Comparison of ENCODE assay signal across 24 mouse cellular contexts in the genomic region with DNA sequence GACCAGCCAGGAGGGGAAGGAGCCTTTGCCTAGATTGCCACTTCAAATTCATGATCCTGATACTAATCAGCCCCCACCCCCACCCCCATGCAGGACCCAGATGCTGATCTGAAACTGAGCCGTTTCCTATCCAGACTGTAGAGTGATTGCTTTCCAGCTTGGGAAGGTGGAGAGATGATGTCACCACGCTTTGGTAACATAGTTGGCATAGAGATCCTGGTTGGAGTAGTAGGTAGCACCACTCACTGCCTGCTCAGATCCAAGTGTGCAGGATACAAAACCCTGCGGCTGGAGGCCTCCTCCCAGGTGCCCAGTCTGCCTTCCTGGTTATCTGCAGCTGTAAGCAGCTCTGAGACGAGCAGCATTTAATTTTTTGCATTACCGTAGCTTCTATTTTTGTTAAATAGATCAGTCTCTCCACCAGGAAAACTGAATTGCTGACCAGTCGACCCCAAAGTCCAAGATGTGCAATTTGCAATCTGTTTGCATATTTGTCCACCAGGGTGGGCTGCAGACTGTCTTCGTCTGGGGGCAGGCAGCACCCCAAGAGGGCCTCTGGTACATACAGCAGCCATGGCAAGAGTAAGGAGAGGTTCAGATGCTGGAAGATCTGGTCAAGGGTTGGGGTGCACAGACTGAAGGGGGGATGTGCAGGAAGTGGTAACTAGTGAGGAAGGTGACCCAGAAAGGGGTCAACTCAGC.
A peak's percentile ranks its signal among the peaks of the same experiment; 100 is the strongest.
DNase-seq lines count a peak whose midpoint lies in the region; ATAC-seq and TF ChIP-seq lines count a peak whose summit lies in the region.
"Had no signal": no experiment of that assay in that cellular context is flagged by ENCODE, and none has a peak within 500 bp of the region (broad histone marks: within the 10 kb centered on the region; RNA-seq: fewer than 3 reads in every experiment).

No protein-coding gene starts in this region.

- 0 out of 2 replicates have a peak, but pooled peaks have one; percentile 10 for TF ChIP-seq CTCF in heart, postnatal 0 days (IDR thresholded peaks at IDR 0.05; ENCODE audit: low read depth)
- TF ChIP-seq CTCF in midbrain, postnatal 0 days (IDR thresholded peaks at IDR 0.05) = peak; percentile 57

- no peak overlapping the region for H3K4me2 ChIP-seq in heart, postnatal 0 days (ENCODE audit: low read depth, low read length)
- H3K4me2 ChIP-seq in midbrain, postnatal 0 days (ENCODE audit: low read depth, low read length, poor library complexity, severe bottlenecking) = no peak overlapping the region
- no peak overlapping the region for H3K4me2 ChIP-seq in midbrain, embryonic 14.5 days (ENCODE audit: low read length)
- H3K4me2 ChIP-seq: embryonic facial prominence, embryonic 15.5 days; forebrain, embryonic 12.5 days; kidney, embryonic 15.5 days; liver, embryonic 13.5 days; midbrain, embryonic 12.5 days had no signal

- H3K36me3 ChIP-seq in heart, postnatal 0 days (replicated peaks; ENCODE audit: control insufficient read depth, insufficient read depth, low read length) = no peaks in the 10 kb centered on the region
- H3K36me3 ChIP-seq in midbrain, postnatal 0 days (ENCODE audit: insufficient read depth, low read length) = no peaks in the 10 kb centered on the region
- H3K36me3 ChIP-seq in midbrain, embryonic 14.5 days (ENCODE audit: control insufficient read depth, insufficient read depth, low read length) = no peaks in the 10 kb centered on the region
- H3K36me3 ChIP-seq: embryonic facial prominence, embryonic 10.5 days; embryonic facial prominence, embryonic 15.5 days; forebrain, embryonic 12.5 days; kidney, embryonic 15.5 days; liver, embryonic 13.5 days; midbrain, embryonic 12.5 days had no signal

- H3K27me3 ChIP-seq in heart, postnatal 0 days (ENCODE audit: control insufficient read depth, insufficient read depth, low read length) = 0 out of 2 replicates have a peak, but pooled peaks cover 3% of the 10 kb centered on the region
- no peaks in the 10 kb centered on the region for H3K27me3 ChIP-seq in midbrain, postnatal 0 days (ENCODE audit: insufficient read depth, low read length)
- no peaks in the 10 kb centered on the region for H3K27me3 ChIP-seq in midbrain, embryonic 14.5 days (ENCODE audit: control insufficient read depth, insufficient read depth, low read length)
- H3K27me3 ChIP-seq: embryonic facial prominence, embryonic 15.5 days; forebrain, embryonic 12.5 days; kidney, embryonic 15.5 days; liver, embryonic 13.5 days; midbrain, embryonic 12.5 days had no signal

- DNase-seq in heart, postnatal 0 days (ENCODE audit: low spot score) = no peak
- DNase-seq in heart, adult 8-10 months (ENCODE audit: low spot score) = no peak
- DNase-seq in layer of hippocampus, adult 9-11 months = peak; percentile 46
- no peak for DNase-seq in layer of hippocampus, adult 11-12 months (ENCODE audit: low spot score)
- DNase-seq in midbrain, postnatal 0 days (ENCODE audit: low spot score) = no peak
- DNase-seq in midbrain, embryonic 14.5 days = no peak
- no peak for DNase-seq in cerebellum, adult 8-10 months
- DNase-seq: adrenal gland, adult 2 months; adrenal gland, postnatal 36 days; cerebellum, adult 2 months; cerebellum, postnatal 25 days; gastrocnemius, postnatal 10 days; kidney, adult 11 months; kidney, postnatal 36 days; liver, embryonic 13.5 days; lung, adult 2 months; lung, postnatal 36 days had no signal

- no peak overlapping the region for H3K27ac ChIP-seq in heart, postnatal 0 days (ENCODE audit: low read depth)
- H3K27ac ChIP-seq in midbrain, postnatal 0 days (ENCODE audit: low read depth, low read length) = peak overlapping the region; percentile 18; the same call in 1 of the 2 replicates
- H3K27ac ChIP-seq in midbrain, embryonic 14.5 days (replicated peaks; ENCODE audit: low read depth, low read length) = no peak overlapping the region
- H3K27ac ChIP-seq: embryonic facial prominence, embryonic 10.5 days; embryonic facial prominence, embryonic 15.5 days; forebrain, embryonic 12.5 days; kidney, embryonic 15.5 days; liver, embryonic 13.5 days; midbrain, embryonic 12.5 days had no signal

- no peak for TF ChIP-seq EP300 in heart, postnatal 0 days (IDR thresholded peaks at IDR 0.05; ENCODE audit: low read depth)

- H3K4me3 ChIP-seq in heart, postnatal 0 days (ENCODE audit: low read depth, low read length) = no peak overlapping the region
- H3K4me3 ChIP-seq in midbrain, postnatal 0 days (ENCODE audit: low read depth, low read length) = no peak overlapping the region
- no peak overlapping the region for H3K4me3 ChIP-seq in midbrain, embryonic 14.5 days (replicated peaks; ENCODE audit: low read depth, low read length)
- H3K4me3 ChIP-seq: embryonic facial prominence, embryonic 10.5 days; embryonic facial prominence, embryonic 15.5 days; forebrain, embryonic 12.5 days; kidney, embryonic 15.5 days; liver, embryonic 13.5 days; megakaryocyte, embryonic 14.5 days; midbrain, embryonic 12.5 days had no signal

- ATAC-seq in heart, postnatal 0 days (ENCODE audit: insufficient read depth, low read depth) = no peak
- no peak for ATAC-seq in midbrain, postnatal 0 days (ENCODE audit: low FRiP score)
- ATAC-seq in midbrain, embryonic 14.5 days (ENCODE audit: low FRiP score, low TSS enrichment) = no peak
- ATAC-seq: CD4-positive, CD25-positive, alpha-beta regulatory T cell, adult 4 months had no signal

- WGBS in heart, postnatal 0 days = 55% methylated on average over 7 of the region's 7 CpGs
- WGBS in midbrain, postnatal 0 days = 71% methylated on average over 7 of the region's 7 CpGs
- 74% methylated on average over 7 of the region's 7 CpGs for WGBS in midbrain, embryonic 14.5 days

- H3K9ac ChIP-seq in heart, postnatal 0 days (replicated peaks; ENCODE audit: low read depth, low read length) = no peak overlapping the region
- no peak overlapping the region for H3K9ac ChIP-seq in midbrain, postnatal 0 days (replicated peaks; ENCODE audit: low read length, poor library complexity, severe bottlenecking)
- no peak overlapping the region for H3K9ac ChIP-seq in midbrain, embryonic 14.5 days (replicated peaks; ENCODE audit: low read length)
- H3K9ac ChIP-seq: embryonic facial prominence, embryonic 15.5 days; forebrain, embryonic 12.5 days; kidney, embryonic 15.5 days; liver, embryonic 13.5 days; midbrain, embryonic 12.5 days had no signal

- H3K4me1 ChIP-seq in heart, postnatal 0 days (ENCODE audit: control insufficient read depth, insufficient read depth) = no peaks in the 10 kb centered on the region
- H3K4me1 ChIP-seq in midbrain, postnatal 0 days (ENCODE audit: insufficient read depth, low read length) = no peaks in the 10 kb centered on the region; the same call in 1 of the 2 replicates
- 0 out of 2 replicates have a peak, but pooled peaks cover 4% of the 10 kb centered on the region for H3K4me1 ChIP-seq in midbrain, embryonic 14.5 days (ENCODE audit: control insufficient read depth, insufficient read depth, low read length)
- H3K4me1 ChIP-seq: embryonic facial prominence, embryonic 15.5 days; liver, embryonic 13.5 days had no signal

- H3K9me3 ChIP-seq in heart, postnatal 0 days (replicated peaks; ENCODE audit: control insufficient read depth, low read length) = no peaks in the 10 kb centered on the region
- H3K9me3 ChIP-seq in midbrain, postnatal 0 days (ENCODE audit: low read length) = no peaks in the 10 kb centered on the region
- H3K9me3 ChIP-seq in midbrain, embryonic 14.5 days (ENCODE audit: control insufficient read depth, low read length) = no peaks in the 10 kb centered on the region
- H3K9me3 ChIP-seq: embryonic facial prominence, embryonic 10.5 days; embryonic facial prominence, embryonic 15.5 days; forebrain, embryonic 12.5 days; kidney, embryonic 15.5 days; liver, embryonic 13.5 days; megakaryocyte, embryonic 14.5 days; midbrain, embryonic 12.5 days had no signal
